ENCODE assay signal across 8 mouse cellular contexts in the genomic region with DNA sequence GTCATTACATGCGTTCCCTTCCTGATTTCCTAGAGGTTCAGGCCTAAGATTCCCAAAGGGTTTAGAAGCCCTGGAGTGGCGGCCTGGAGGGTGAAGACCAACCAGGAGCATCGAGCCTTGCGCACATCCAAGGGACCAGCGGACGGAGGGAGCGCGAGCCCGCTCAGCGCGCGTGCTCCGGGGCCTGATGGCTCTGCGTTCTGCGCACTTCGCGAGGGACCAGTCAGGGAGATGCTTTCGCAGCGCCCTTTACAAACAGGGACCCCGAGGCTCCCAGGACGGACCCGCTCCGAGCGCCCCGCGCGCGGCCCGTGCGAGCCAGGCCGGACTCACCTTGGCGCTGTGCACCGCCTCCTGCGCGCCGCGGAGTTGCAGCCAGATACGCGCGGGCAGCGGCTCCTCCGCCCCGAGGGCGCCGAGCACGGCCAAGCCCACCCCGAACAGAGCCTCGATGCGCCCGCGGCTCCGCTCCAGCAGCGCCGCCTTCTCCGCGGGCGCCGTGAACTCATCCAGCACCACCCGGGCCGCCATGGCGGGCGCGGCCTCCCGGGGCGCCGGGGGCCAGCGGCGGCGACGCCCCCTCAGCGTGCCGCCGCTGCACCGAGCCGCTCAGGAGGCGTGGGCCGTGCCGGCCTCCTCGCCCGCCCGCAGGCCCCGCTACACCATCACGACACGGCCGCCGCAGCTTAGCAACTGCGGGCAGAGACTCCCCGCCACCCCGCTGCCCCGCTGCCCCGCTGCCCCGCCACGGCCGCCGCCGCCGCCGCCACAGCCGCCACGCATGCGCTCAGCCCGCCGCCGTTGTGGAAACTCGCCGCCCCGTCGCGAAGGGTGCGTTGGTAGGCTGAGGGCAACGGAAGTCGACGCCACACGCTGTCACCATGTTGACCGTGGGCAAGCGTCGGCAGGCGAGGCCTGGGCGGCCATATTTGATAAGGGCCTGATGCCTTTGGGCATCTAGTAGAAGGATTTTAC. TPM values are rescaled to one million over a fixed set of nuclear protein-coding genes. Genes with fewer than 3 reads are reported as not detected.
DNase-seq lines count a peak whose midpoint lies in the region; ATAC-seq and TF ChIP-seq lines count a peak whose summit lies in the region.

Gene N4bp1, minus strand, starts transcription at position 770 of the 975 bp plus-strand sequence.

- DNase-seq in CD4-positive, CD25-positive, alpha-beta regulatory T cell, adult 2 months (ENCODE audit: low read depth, low spot score): peak; percentile 96
- peak; percentile 86 for DNase-seq in brain, embryonic 18.5 days (ENCODE audit: low read depth, low spot score)
- DNase-seq in liver, adult 2 months (ENCODE audit: extremely low read depth, low read depth, low spot score): peak; percentile 79
- DNase-seq in spleen, postnatal 36 days (ENCODE audit: low spot score in 2 of 2): peak; percentile 91 to 92

- WGBS in heart, embryonic 12.5 days: under 1% methylated on average over 97 of the region's 119 CpGs
- WGBS in kidney, embryonic 16.5 days: under 1% methylated on average over 92 of the region's 119 CpGs
- under 1% methylated on average over 100 of the region's 119 CpGs for WGBS in liver, adult 2 months

- peaks cover 44% of the 10 kb centered on the region for H3K4me1 ChIP-seq in erythroblast, embryonic 14.5 days (ENCODE audit: control insufficient read depth)
- H3K4me1 ChIP-seq in heart, embryonic 12.5 days (replicated peaks): peaks cover 35% of the 10 kb centered on the region
- H3K4me1 ChIP-seq in kidney, embryonic 16.5 days (ENCODE audit: insufficient read depth, low read length): peaks cover 28% of the 10 kb centered on the region
- peaks cover 12% of the 10 kb centered on the region for H3K4me1 ChIP-seq in liver, adult 2 months (ENCODE audit: control insufficient read depth, insufficient read depth, low read length)

- TF ChIP-seq POLR2A in liver, adult 2 months (IDR thresholded peaks at IDR 0.05; ENCODE audit: extremely low read depth, insufficient read depth, low read length): peak; percentile 37; the same call in 1 of the 2 replicates

- H3K36me3 ChIP-seq in erythroblast, embryonic 14.5 days (ENCODE audit: control insufficient read depth): peaks cover 15% of the 10 kb centered on the region
- peaks cover 3% of the 10 kb centered on the region; the same call in 1 of the 2 replicates for H3K36me3 ChIP-seq in heart, embryonic 12.5 days
- peaks cover 3% of the 10 kb centered on the region; the same call in 1 of the 2 replicates for H3K36me3 ChIP-seq in kidney, embryonic 16.5 days (ENCODE audit: insufficient read depth, low read length)
- no peaks in the 10 kb centered on the region for H3K36me3 ChIP-seq in liver, adult 2 months (ENCODE audit: control insufficient read depth, insufficient read depth, low read length)

- peaks cover 11% of the 10 kb centered on the region for H3K27me3 ChIP-seq in erythroblast, embryonic 14.5 days (ENCODE audit: control insufficient read depth)
- no peaks in the 10 kb centered on the region for H3K27me3 ChIP-seq in heart, embryonic 12.5 days (replicated peaks)
- H3K27me3 ChIP-seq in kidney, embryonic 16.5 days (ENCODE audit: insufficient read depth, low read length): no peaks in the 10 kb centered on the region
- H3K27me3 ChIP-seq in liver, adult 2 months (ENCODE audit: control insufficient read depth, insufficient read depth, low read length): no peaks in the 10 kb centered on the region

- H3K79me2 ChIP-seq in liver, adult 2 months (ENCODE audit: control insufficient read depth, insufficient read depth, low read length): peaks cover 34% of the 10 kb centered on the region; the same call in 1 of the 2 replicates

- peak within 1 kb of the TSS; percentile 73 for H3K4me3 ChIP-seq in erythroblast, embryonic 14.5 days (replicated peaks)
- peak within 1 kb of the TSS; percentile 87 for H3K4me3 ChIP-seq in heart, embryonic 12.5 days
- peak within 1 kb of the TSS; percentile 94 for H3K4me3 ChIP-seq in kidney, embryonic 16.5 days (ENCODE audit: low read length)
- H3K4me3 ChIP-seq in liver, adult 2 months (ENCODE audit: insufficient read depth, low read depth, low read length): peak within 1 kb of the TSS; percentile 99

- no peak for TF ChIP-seq CTCF in liver, adult 2 months (IDR thresholded peaks at IDR 0.05; ENCODE audit: low read depth, low read length)

- H3K4me2 ChIP-seq in heart, embryonic 12.5 days: peak within 1 kb of the TSS; percentile 95
- H3K4me2 ChIP-seq in kidney, embryonic 16.5 days (replicated peaks; ENCODE audit: low read depth, low read length): peak within 1 kb of the TSS; percentile 68

- peak within 1 kb of the TSS; percentile 93 for H3K9ac ChIP-seq in heart, embryonic 12.5 days
- H3K9ac ChIP-seq in kidney, embryonic 16.5 days (replicated peaks; ENCODE audit: low read length): peak within 1 kb of the TSS; percentile 92
- H3K9ac ChIP-seq in liver, adult 2 months (ENCODE audit: low read depth, low read length): peak within 1 kb of the TSS; percentile 84

- no peaks in the 10 kb centered on the region for H3K9me3 ChIP-seq in erythroblast, embryonic 14.5 days (ENCODE audit: control insufficient read depth, low read length)
- no peaks in the 10 kb centered on the region for H3K9me3 ChIP-seq in heart, embryonic 12.5 days (replicated peaks)
- no peaks in the 10 kb centered on the region for H3K9me3 ChIP-seq in kidney, embryonic 16.5 days (ENCODE audit: low read length)

- H3K27ac ChIP-seq in heart, embryonic 12.5 days (ENCODE audit: poor library complexity, severe bottlenecking): peak within 1 kb of the TSS; percentile 90
- peak within 1 kb of the TSS; percentile 90 for H3K27ac ChIP-seq in kidney, embryonic 16.5 days (ENCODE audit: low read length)
- H3K27ac ChIP-seq in liver, adult 2 months (replicated peaks; ENCODE audit: insufficient read depth, low read depth, low read length): peak within 1 kb of the TSS; percentile 65

- ATAC-seq in heart, embryonic 12.5 days (ENCODE audit: insufficient number of reproducible peaks, low FRiP score): peak; percentile 87
- peak; percentile 94 for ATAC-seq in kidney, embryonic 16.5 days (ENCODE audit: low FRiP score, low TSS enrichment)
- peak; percentile 79 for ATAC-seq in monocyte, adult 5-6 weeks (replicated peaks; ENCODE audit: insufficient number of reproducible peaks, low FRiP score, low TSS enrichment, poor library complexity, severe bottlenecking)

RNA-seq across cellular contexts. Expression of gene N4bp1, which starts in this region (rescaled TPM):
- polyA plus RNA-seq in erythroblast, embryonic 14.5 days (2012): 0.37 and 0.56 TPM in 2 replicates
- polyA plus RNA-seq in heart, embryonic 12.5 days (2016; fragmentation: Nextera tagmentation; extraction: Ambion mirVana): 8.5 and 9.7 TPM in 2 replicates
- polyA plus RNA-seq in kidney, embryonic 16.5 days (2015; fragmentation: Nextera tagmentation; extraction: Ambion mirVana): 8.1 and 8.3 TPM in 2 replicates
- 3.5 and 4.4 TPM in 2 replicates for total RNA-seq in liver, adult 2 months (2014; rRNA removed)
- 4.3 and 5.1 TPM in 2 replicates for polyA plus RNA-seq in liver, adult 2 months (2012; rRNA removed)
- total RNA-seq in monocyte, adult 5-6 weeks (2017): 50.6 to 62.5 TPM (median 51.5 TPM) in 3 replicates

Comparison
In these comparisons a context has a peak if more than half of its experiments do, and no peak if none do; other contexts are left out.
1. Peak in every context shown above with its lines: DNase-seq, ATAC-seq, H3K4me3 ChIP-seq and H3K27ac ChIP-seq.